Mouse (Mus musculus): ENCODE results near the gene Galt. TPM values are rescaled to one million over a fixed set of nuclear protein-coding genes. Genes with fewer than 3 reads are reported as not detected.

Gene Galt
- 37.9 and 56.4 TPM in 2 replicates for polyA plus RNA-seq (2015; fragmentation: Nextera tagmentation; extraction: Ambion mirVana)

DNA sequence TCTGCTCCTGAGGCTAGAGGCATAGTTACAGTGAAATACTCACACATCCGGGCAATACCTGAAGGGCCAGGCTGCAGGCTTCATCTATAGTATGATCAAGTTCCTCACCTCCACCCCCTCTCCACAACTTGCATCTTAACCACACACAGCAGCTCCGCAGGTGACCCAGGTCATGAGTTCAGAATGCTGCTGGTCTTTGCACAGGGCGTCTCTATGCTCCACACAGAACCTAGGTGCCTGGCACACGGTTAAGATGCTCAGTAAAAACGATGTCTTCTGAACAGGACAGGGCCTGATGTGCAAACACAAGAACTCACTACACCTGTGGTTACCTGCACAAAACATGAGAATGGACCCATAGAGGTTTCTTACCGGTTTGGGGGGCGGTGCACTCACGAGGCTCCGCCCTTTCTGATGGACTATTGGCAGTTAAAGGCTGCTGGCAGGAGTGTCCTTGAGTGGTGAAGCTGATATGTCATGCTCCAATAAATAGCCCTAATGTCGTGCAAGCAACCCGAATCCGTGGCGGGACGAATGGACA is at the start of gene Galt:
Gene Galt, plus strand, starts transcription at position 432 of the 541 bp plus-strand sequence.

GRCm38 (mm10) chr4:41713197-41714067 is 41.6 kb upstream of the Galt start, which contains the start of gene Rpp25l:
Gene Rpp25l, minus strand, starts transcription at chr4:41713534.

GRCm38 (mm10) chr4:41722918-41723351 is 32.1 kb upstream of the Galt start, which contains the start of gene Dctn3:
Gene Dctn3, minus strand, starts transcription at chr4:41723170.

GRCm38 (mm10) chr4:41731052-41731765 is 23.8 kb upstream of the Galt start, which contains the start of gene Arid3c:
Gene Arid3c, minus strand, starts transcription at chr4:41731142.

GRCm38 (mm10) chr4:41755338-41756305 is 594 bp downstream of the Galt start, which contains the start of gene Sigmar1:
Gene Sigmar1, minus strand, starts transcription at chr4:41756157.

DNA sequence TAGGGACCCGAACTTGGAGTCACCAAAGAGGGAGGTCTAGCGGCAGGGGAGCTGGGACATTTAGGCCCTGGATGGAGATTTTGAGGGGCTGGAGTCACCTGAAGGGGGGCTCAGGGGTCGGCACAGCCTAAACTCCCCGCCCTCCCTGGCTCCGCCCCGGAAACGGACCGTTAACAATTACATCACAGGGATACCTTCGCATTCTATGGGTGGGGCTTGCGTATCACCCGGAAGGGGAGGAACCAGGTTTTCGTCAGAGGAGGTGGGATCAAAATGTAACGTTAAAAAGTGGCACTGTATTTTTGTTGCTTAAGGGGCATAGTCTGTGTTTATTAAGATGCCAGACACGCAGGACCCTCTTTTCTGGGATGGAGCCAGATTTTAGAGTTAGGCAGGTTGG is 19.0 kb downstream of the Galt start, which contains the start of gene Ccl27a:
Gene Ccl27a, minus strand, starts transcription at position 246 of the 400 bp plus-strand sequence.

Other genes with a start within 250 kb of the Galt start
- 0.41 and 1.2 TPM in 2 replicates for gene 1110017D15Rik, start 237.9 kb upstream of the Galt start, polyA plus RNA-seq (2015; fragmentation: Nextera tagmentation; extraction: Ambion mirVana)
- gene Fam219a, start 185.7 kb upstream of the Galt start, polyA plus RNA-seq (2015; fragmentation: Nextera tagmentation; extraction: Ambion mirVana) = 3.8 and 6.3 TPM in 2 replicates
- gene Dnaic1, start 185.5 kb upstream of the Galt start, polyA plus RNA-seq (2015; fragmentation: Nextera tagmentation; extraction: Ambion mirVana) = 0.76 and 1.5 TPM in 2 replicates
- gene Enho, start 114.9 kb upstream of the Galt start, polyA plus RNA-seq (2015; fragmentation: Nextera tagmentation; extraction: Ambion mirVana) = 14.2 and 24.3 TPM in 2 replicates
- gene Cntfr, start 58.1 kb upstream of the Galt start, polyA plus RNA-seq (2015; fragmentation: Nextera tagmentation; extraction: Ambion mirVana) = 10.2 and 20.2 TPM in 2 replicates
- gene Il11ra1, start 55.2 kb upstream of the Galt start, polyA plus RNA-seq (2015; fragmentation: Nextera tagmentation; extraction: Ambion mirVana) = 170 and 228 TPM in 2 replicates
- 43.9 and 57.0 TPM in 2 replicates for gene Rpp25l, start 41.7 kb upstream of the Galt start, polyA plus RNA-seq (2015; fragmentation: Nextera tagmentation; extraction: Ambion mirVana)
- gene Dctn3, start 32.1 kb upstream of the Galt start, polyA plus RNA-seq (2015; fragmentation: Nextera tagmentation; extraction: Ambion mirVana) = 192 and 202 TPM in 2 replicates
- gene Arid3c, start 24.1 kb upstream of the Galt start, polyA plus RNA-seq (2015; fragmentation: Nextera tagmentation; extraction: Ambion mirVana) = 0.07 TPM in 1 of 2 replicates, not detected in the other
- 50.5 and 75.3 TPM in 2 replicates for gene Sigmar1, start 929 bp downstream of the Galt start, polyA plus RNA-seq (2015; fragmentation: Nextera tagmentation; extraction: Ambion mirVana)
- 83.8 and 137 TPM in 2 replicates for gene Ccl27a, start 19.0 kb downstream of the Galt start, polyA plus RNA-seq (2015; fragmentation: Nextera tagmentation; extraction: Ambion mirVana)
- gene Gm21541, start 148.4 kb downstream of the Galt start, polyA plus RNA-seq (2015; fragmentation: Nextera tagmentation; extraction: Ambion mirVana) = 1.1 TPM in 1 of 2 replicates, not detected in the other
- 4.6 and 13.9 TPM in 2 replicates for gene Gm20878, start 186.3 kb downstream of the Galt start, polyA plus RNA-seq (2015; fragmentation: Nextera tagmentation; extraction: Ambion mirVana)
- gene Fam205a4, start 210.8 kb downstream of the Galt start, polyA plus RNA-seq (2015; fragmentation: Nextera tagmentation; extraction: Ambion mirVana) = 0.37 and 0.43 TPM in 2 replicates